Mouse (Mus musculus) heart, embryonic 13.5 days (tissue): ENCODE results near the gene Slc9c1. TPM values are rescaled to one million over a fixed set of nuclear protein-coding genes. Genes with fewer than 3 reads are reported as not detected.
A peak's percentile ranks its signal among the peaks of the same experiment; 100 is the strongest.

Experiments used
- ATAC-seq: fragments of 200-750 bp; cut with Nextera tagmentation; 2 replicates; pipeline ENCODE4 v1.8.0; 2017; ENCODE audit warnings: moderate TSS enrichment; ENCODE audit not compliant: insufficient number of reproducible peaks, low FRiP score, low TSS enrichment; ENCODE audit errors: extremely low read depth
- H3K27ac ChIP-seq: fragments of 300-500 bp; sonication (generic); replicated peaks from 2 replicates; pipeline ENCODE4 v1.5.1; 2015; ENCODE audit warnings: moderate library complexity, mild to moderate bottlenecking, inconsistent platforms
- H3K27me3 ChIP-seq: fragments of 300-500 bp; sonication (generic); replicated peaks from 2 replicates; pipeline ENCODE4 v1.6.1; 2015; ENCODE audit warnings: mild to moderate bottlenecking, inconsistent platforms
- H3K36me3 ChIP-seq: fragments of 300-500 bp; sonication (generic); 2 replicates; pipeline ENCODE4 v1.6.1; 2015; ENCODE audit warnings: mild to moderate bottlenecking, inconsistent platforms
- H3K4me1 ChIP-seq: fragments of 300-500 bp; sonication (generic); 2 replicates; pipeline ENCODE4 v1.6.1; 2015; ENCODE audit warnings: inconsistent platforms
- H3K4me2 ChIP-seq: fragments of 300-500 bp; sonication (generic); 2 replicates; pipeline ENCODE4 v1.6.1; 2015; ENCODE audit warnings: inconsistent platforms, mild to moderate bottlenecking, moderate library complexity
- H3K4me3 ChIP-seq: fragments of 300-500 bp; sonication (generic); 2 replicates; pipeline ENCODE4 v1.5.1; 2015; ENCODE audit warnings: moderate library complexity, mild to moderate bottlenecking, inconsistent platforms
- H3K9ac ChIP-seq: fragments of 300-500 bp; sonication (generic); 2 replicates; pipeline ENCODE4 v1.6.1; 2015; ENCODE audit warnings: inconsistent platforms, mild to moderate bottlenecking, moderate library complexity
- H3K9me3 ChIP-seq: fragments of 300-500 bp; sonication (generic); 2 replicates; pipeline ENCODE4 v1.6.1; 2016; ENCODE audit warnings: inconsistent platforms
- WGBS: fragments of 180-500 bp; shearing (Covaris S2); methylation state at CpG from one replicate; pipeline ENCODE4 v1.1.7; 2015; ENCODE audit warnings: mixed read lengths; 5-methylcytosine and 5-hydroxymethylcytosine counted together
- polyA plus RNA-seq: library from polyadenylated mRNA; unstranded; fragments of >200 nt; fragmentation: Nextera tagmentation; extraction: Ambion mirVana; gene quantifications from 2 replicates; pipeline ENCODE4 v1.2.1, GENCODE M21; 2015

The Slc9c1 gene
- polyA plus RNA-seq, 1 experiment from 2014 or later, result not detected

- 63% methylated on average over 2 of the region's 2 CpGs for WGBS
Measured at GRCm38 (mm10) chr16:45625342-45625741, 90.2 kb downstream of the Slc9c1 start.

GRCm38 (mm10) chr16:45629497-45630105 lies 94.5 kb downstream of the Slc9c1 start:
- H3K4me3 ChIP-seq, result no peak overlapping the region
- H3K9me3 ChIP-seq, result no peaks in the 10 kb centered on the region
- H3K4me1 ChIP-seq, result peaks cover 6% of the 10 kb centered on the region; the same call in 1 of the 2 replicates
- WGBS, result 55% methylated on average over 8 of the region's 8 CpGs
- no peaks in the 10 kb centered on the region for H3K27me3 ChIP-seq
- H3K27ac ChIP-seq, result no peak overlapping the region
- no peak for ATAC-seq
- H3K4me2 ChIP-seq, result no peak overlapping the region
- H3K9ac ChIP-seq, result no peak overlapping the region
- no peaks in the 10 kb centered on the region for H3K36me3 ChIP-seq

More at GRCm38 (mm10) chr16:45625342-45625741, 90.2 kb downstream of the Slc9c1 start:
- no peaks in the 10 kb centered on the region for H3K36me3 ChIP-seq
- no peaks in the 10 kb centered on the region for H3K27me3 ChIP-seq
- H3K4me2 ChIP-seq, result no peak overlapping the region
- no peak for ATAC-seq
- peaks cover 9% of the 10 kb centered on the region; the same call in 1 of the 2 replicates for H3K4me1 ChIP-seq
- no peaks in the 10 kb centered on the region for H3K9me3 ChIP-seq
- H3K9ac ChIP-seq, result no peak overlapping the region
- H3K27ac ChIP-seq, result no peak overlapping the region
- no peak overlapping the region for H3K4me3 ChIP-seq

GRCm38 (mm10) chr16:45630347-45630960 lies 95.3 kb downstream of the Slc9c1 start:
- WGBS, result 54% methylated on average over 5 of the region's 5 CpGs
- no peak overlapping the region for H3K4me3 ChIP-seq
- no peaks in the 10 kb centered on the region for H3K9me3 ChIP-seq
- no peak overlapping the region for H3K27ac ChIP-seq
- H3K27me3 ChIP-seq, result no peaks in the 10 kb centered on the region
- no peak for ATAC-seq
- no peak overlapping the region for H3K4me2 ChIP-seq
- no peak overlapping the region for H3K9ac ChIP-seq
- H3K4me1 ChIP-seq, result peaks cover 6% of the 10 kb centered on the region; the same call in 1 of the 2 replicates
- H3K36me3 ChIP-seq, result no peaks in the 10 kb centered on the region

- no peaks in the 10 kb centered on the region for H3K9me3 ChIP-seq
- H3K4me3 ChIP-seq, result no peak overlapping the region
- H3K9ac ChIP-seq, result no peak overlapping the region
- H3K36me3 ChIP-seq, result no peaks in the 10 kb centered on the region
- WGBS, result 80% methylated on average over 4 of the region's 4 CpGs
- no peak for ATAC-seq
- no peaks in the 10 kb centered on the region for H3K27me3 ChIP-seq
- peaks cover 6% of the 10 kb centered on the region; the same call in 1 of the 2 replicates for H3K4me1 ChIP-seq
- no peak overlapping the region for H3K4me2 ChIP-seq
- no peak overlapping the region for H3K27ac ChIP-seq
Measured at GRCm38 (mm10) chr16:45632420-45632819, 97.3 kb downstream of the Slc9c1 start.

GRCm38 (mm10) chr16:45635826-45636225 lies 100.7 kb downstream of the Slc9c1 start:
- no peaks in the 10 kb centered on the region for H3K9me3 ChIP-seq
- no peak overlapping the region for H3K4me2 ChIP-seq
- peaks cover 3% of the 10 kb centered on the region for H3K4me1 ChIP-seq
- H3K4me3 ChIP-seq, result no peak overlapping the region
- H3K9ac ChIP-seq, result no peak overlapping the region
- ATAC-seq, result no peak
- 65% methylated on average over 2 of the region's 2 CpGs for WGBS
- H3K27ac ChIP-seq, result no peak overlapping the region
- no peaks in the 10 kb centered on the region for H3K27me3 ChIP-seq
- no peaks in the 10 kb centered on the region for H3K36me3 ChIP-seq

- 62% methylated on average over 10 of the region's 10 CpGs for WGBS
- H3K36me3 ChIP-seq, result no peaks in the 10 kb centered on the region
- peaks cover 14% of the 10 kb centered on the region for H3K4me1 ChIP-seq
- H3K27ac ChIP-seq, result 0 out of 2 replicates have a peak overlapping the region, but pooled peaks have one; percentile 20
- H3K9ac ChIP-seq, result no peak overlapping the region
- no peaks in the 10 kb centered on the region for H3K27me3 ChIP-seq
- no peak for ATAC-seq
- no peak overlapping the region for H3K4me2 ChIP-seq
- no peak overlapping the region for H3K4me3 ChIP-seq
- no peaks in the 10 kb centered on the region for H3K9me3 ChIP-seq
Measured at GRCm38 (mm10) chr16:45640070-45640762, 105.1 kb downstream of the Slc9c1 start.

GRCm38 (mm10) chr16:45641301-45641700 lies 106.2 kb downstream of the Slc9c1 start:
- Histone ChIP-seq H3K4me1 (peaks cover 14% of the 10 kb centered on the region), H3K27ac (peak overlapping the region; percentile 53), H3K4me2 (no peak overlapping the region), H3K4me3 (no peak overlapping the region), H3K36me3 (no peaks in the 10 kb centered on the region), H3K9me3 (no peaks in the 10 kb centered on the region), H3K27me3 (no peaks in the 10 kb centered on the region), H3K9ac (no peak overlapping the region)
- no peak for ATAC-seq
- WGBS, result 38% methylated on average over 3 of the region's 3 CpGs

GRCm38 (mm10) chr16:45643944-45644343 lies 108.8 kb downstream of the Slc9c1 start:
- no peak for ATAC-seq

GRCm38 (mm10) chr16:45644380-45644779 lies 109.3 kb downstream of the Slc9c1 start:
- Histone ChIP-seq H3K9ac (no peak overlapping the region), H3K36me3 (no peaks in the 10 kb centered on the region), H3K4me2 (no peak overlapping the region), H3K4me1 (peaks cover 14% of the 10 kb centered on the region), H3K4me3 (no peak overlapping the region), H3K27ac (no peak overlapping the region), H3K9me3 (no peaks in the 10 kb centered on the region), H3K27me3 (no peaks in the 10 kb centered on the region)
- ATAC-seq, result no peak
- WGBS, result 40% methylated on average over 6 of the region's 6 CpGs

More at GRCm38 (mm10) chr16:45643944-45644343, 108.8 kb downstream of the Slc9c1 start:
- Histone ChIP-seq H3K9me3 (no peaks in the 10 kb centered on the region), H3K27me3 (no peaks in the 10 kb centered on the region), H3K36me3 (no peaks in the 10 kb centered on the region), H3K27ac (no peak overlapping the region), H3K4me3 (no peak overlapping the region), H3K4me2 (no peak overlapping the region), H3K9ac (no peak overlapping the region), H3K4me1 (peaks cover 14% of the 10 kb centered on the region)
- 75% methylated on average over 3 of the region's 3 CpGs for WGBS

GRCm38 (mm10) chr16:45651497-45651896 lies 116.4 kb downstream of the Slc9c1 start:
- Histone ChIP-seq H3K4me1 (peaks cover 16% of the 10 kb centered on the region), H3K36me3 (no peaks in the 10 kb centered on the region), H3K27me3 (peaks cover 10% of the 10 kb centered on the region), H3K27ac (no peak overlapping the region), H3K9ac (no peak overlapping the region), H3K9me3 (no peaks in the 10 kb centered on the region), H3K4me3 (no peak overlapping the region), H3K4me2 (no peak overlapping the region)
- 50% methylated on average over 2 of the region's 2 CpGs for WGBS
- ATAC-seq, result no peak

GRCm38 (mm10) chr16:45653009-45653933 lies 118.2 kb downstream of the Slc9c1 start:
- no peak for ATAC-seq
- Histone ChIP-seq H3K4me3 (peak overlapping the region; percentile 53), H3K4me2 (peak overlapping the region; percentile 83), H3K9me3 (no peaks in the 10 kb centered on the region), H3K27ac (no peak overlapping the region), H3K36me3 (no peaks in the 10 kb centered on the region), H3K27me3 (peaks cover 10% of the 10 kb centered on the region), H3K9ac (peak overlapping the region; percentile 54), H3K4me1 (peaks cover 16% of the 10 kb centered on the region)
- 7% methylated on average over 17 of the region's 17 CpGs for WGBS
